Mouse (Mus musculus): ENCODE measurements around the gene Ndufaf3.

DNA sequence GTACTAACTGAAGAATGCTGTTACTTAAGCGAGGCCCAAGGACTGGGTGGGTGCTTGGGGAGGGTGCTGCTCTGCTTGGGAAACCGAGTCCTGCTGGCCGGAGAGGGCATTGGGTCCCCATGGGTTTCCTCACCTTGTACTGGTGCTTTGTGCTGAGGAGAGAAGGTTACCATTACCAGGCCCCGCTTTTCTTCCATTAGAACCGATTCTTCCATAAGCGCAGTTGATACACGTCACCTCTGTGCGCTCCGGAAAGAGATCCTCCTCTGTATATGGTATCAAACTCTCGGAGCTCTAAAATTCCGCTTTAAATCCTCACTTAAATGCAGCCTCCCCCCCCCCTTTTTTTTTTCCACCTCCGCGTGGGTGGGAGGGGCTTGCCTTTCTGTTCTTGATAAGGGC, 49.3 kb downstream of the Ndufaf3 start:
- TF ChIP-seq CTCF (conservative IDR thresholded peaks at IDR 0.05; ENCODE audit: insufficient read depth, insufficient read length, low read depth, low read length) = no peak
- no peak for TF ChIP-seq POLR2A (IDR thresholded peaks at IDR 0.05; ENCODE audit: low read depth, low read length)

Measured in kidney, adult 2 months (tissue).